Mouse (Mus musculus): ENCODE results near the gene Ctdsp1.
A peak's percentile ranks its signal among the peaks of the same experiment; 100 is the strongest.

The Ctdsp1 gene

GRCm38 (mm10) chr1:74397919-74398451 lies 6.7 kb downstream of the Ctdsp1 start:
- peak; percentile 77 for DNase-seq

- DNase-seq, result no peak
These were observed 9.2 kb downstream of the Ctdsp1 start for GRCm38 (mm10) chr1:74400531-74400930.

DNA sequence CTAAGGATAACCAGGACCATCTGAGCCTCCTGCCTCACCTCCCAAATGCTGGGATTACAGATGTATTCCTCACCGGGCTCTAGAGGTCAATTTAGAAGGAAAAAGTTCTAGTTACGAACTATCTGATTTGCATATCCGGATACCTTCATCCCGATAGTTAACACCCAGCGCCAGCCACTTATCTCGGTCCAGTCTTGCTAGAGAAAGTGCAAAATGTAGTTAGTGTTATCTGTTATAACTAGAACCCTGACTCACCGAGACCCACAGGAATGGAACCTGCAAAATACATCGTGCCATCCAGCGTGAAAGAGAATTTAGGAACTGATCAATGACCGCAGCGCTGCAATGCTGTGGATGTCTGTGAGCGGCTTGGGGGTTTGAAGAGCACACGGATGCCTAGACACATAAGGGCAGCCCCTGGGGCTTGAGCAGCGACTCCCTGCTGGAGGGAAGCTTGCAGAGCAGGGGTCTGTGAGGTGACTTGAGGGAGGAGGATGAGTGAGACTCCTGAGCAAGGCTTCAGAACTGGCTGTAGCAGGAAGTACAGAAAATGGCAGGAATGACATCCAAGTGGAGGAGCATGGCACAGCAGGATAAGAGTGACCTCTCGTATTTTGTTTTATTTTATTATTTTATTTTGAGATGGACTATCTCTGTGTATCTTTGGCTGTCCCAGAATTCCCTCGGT lies 9.8 kb downstream of the Ctdsp1 start:
- DNase-seq, result no peak

GRCm38 (mm10) chr1:74404206-74404605 lies 12.9 kb downstream of the Ctdsp1 start:
- no peak for DNase-seq

DNA sequence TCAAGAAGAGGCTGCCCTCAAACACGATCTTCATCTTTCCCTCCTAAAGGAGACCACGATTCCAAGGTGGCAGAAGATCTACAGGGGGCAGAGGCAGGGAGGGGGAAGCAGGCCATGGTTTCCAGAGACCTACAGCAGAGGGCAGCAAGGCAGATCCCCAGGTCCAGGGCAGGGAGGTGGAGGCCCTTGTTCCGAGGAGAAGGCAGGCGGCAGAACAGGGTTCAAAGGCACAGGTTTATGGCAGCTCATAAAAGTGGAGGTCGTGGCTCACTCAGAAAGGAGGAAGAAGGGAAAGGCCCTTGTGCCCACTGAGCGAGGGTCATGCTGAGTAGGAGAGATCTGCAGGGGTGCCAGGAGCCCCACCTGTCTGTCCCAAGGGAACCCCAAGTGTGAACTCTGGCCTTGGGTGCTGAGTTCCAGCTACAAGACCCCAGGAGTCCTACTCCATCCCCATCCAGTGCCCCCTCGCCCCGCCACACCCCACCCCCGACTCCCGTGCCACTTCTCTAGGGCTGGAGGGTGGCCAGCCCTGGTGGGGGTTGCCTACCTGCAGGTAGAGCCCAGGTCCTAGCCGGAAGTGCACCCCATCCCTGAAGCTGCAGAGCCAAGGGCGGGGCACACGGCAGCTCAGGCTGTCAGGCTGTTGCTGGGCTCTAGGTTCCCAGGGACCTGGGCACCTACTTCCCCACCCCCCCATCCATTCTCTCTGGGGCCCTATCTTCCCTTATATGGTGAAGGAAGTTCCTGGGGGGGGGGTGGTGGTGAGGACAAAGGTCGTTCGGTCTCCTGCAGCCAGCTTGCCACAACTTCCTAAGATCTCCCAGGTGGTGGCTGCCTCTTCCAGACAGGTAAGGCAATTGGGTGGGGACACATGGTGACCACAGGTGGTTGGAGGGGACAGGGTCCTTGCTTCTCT lies 17.5 kb downstream of the Ctdsp1 start, which contains the start of gene Vil1:
TSS of gene Vil1 (plus strand) at position 788 of the 916 bp plus-strand sequence.
- no peak for DNase-seq

- no peak for DNase-seq
These were observed 20.5 kb downstream of the Ctdsp1 start for GRCm38 (mm10) chr1:74411753-74412325.

- DNase-seq, result no peak
These were observed 21.4 kb downstream of the Ctdsp1 start for GRCm38 (mm10) chr1:74412711-74413110.

DNA sequence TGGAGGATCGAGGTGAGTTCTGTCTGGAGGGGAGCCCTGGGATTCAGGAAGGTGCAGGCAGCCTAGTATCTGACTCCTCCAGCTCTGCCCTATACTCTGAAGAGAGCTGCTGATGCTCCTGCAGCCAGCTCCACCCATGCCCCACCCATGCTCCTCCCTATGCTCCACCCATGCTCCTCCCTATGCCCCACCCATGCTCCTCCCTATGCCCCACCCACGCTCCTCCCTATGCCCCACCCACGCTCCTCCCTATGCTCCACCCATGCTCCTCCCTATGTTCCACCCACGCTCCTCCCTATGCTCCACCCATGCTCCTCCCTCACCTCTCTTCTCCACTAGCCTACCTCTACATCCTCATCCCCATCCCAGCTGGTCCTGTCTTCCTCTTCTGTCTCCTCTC lies 23.8 kb downstream of the Ctdsp1 start:
- DNase-seq, result peak; percentile 48

DNA sequence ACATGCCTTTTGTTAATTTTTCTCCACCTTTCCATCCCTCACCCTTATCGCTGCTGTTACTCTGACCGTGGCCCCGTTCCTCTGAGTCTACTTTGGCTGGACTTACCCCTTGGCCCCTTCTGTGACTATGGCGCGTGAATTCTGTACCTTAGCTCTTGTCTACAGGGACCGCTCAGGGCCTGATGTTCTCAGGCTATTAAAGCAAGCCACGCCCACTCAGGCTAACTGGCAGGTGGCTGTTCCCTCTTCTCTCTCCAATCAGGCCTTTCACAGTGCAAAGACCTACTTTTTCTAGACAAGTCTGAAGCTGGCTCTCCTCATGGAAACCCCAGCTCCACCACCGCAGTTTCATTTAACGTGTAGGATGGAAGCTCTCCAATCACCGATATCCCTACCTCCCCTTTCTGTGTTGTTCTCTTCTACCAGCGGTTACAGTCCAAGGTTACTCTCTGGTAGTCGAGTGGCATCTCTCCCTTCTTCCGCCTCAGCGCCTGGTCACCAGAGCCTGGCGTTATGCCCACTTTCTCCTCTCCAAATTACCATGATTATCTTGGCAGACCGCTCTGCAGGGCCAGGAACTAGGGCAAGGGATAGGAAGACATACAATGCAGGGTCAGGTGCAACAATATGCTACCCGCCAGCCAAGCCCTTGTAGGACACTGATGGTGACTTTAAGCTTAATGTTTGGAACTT lies 27.6 kb downstream of the Ctdsp1 start:
- no peak for DNase-seq

- DNase-seq, result no peak
These were observed 28.1 kb downstream of the Ctdsp1 start for GRCm38 (mm10) chr1:74419440-74419794.

DNA sequence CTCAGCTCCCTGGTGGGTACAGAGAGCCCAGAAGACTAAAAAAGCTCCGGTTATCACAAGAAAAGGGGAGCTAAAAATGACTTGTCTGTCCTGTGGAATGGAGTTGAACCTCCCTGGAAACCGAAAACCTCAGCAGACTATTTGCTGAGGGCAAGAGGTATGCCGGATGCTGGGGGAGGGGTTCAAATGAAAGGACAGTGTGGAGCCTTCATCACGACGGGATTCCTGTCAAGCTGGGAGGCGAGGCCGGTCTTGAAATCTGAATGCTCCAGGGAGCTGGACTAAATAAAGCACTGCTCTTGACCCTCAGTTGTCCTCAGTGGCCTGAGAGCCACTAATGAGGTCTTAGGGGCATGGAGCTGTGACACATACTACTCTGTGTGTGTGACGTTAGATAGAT lies 31.8 kb downstream of the Ctdsp1 start:
- DNase-seq, result no peak

- DNase-seq, result no peak
These were observed 34.5 kb downstream of the Ctdsp1 start for GRCm38 (mm10) chr1:74425845-74426244.

DNA sequence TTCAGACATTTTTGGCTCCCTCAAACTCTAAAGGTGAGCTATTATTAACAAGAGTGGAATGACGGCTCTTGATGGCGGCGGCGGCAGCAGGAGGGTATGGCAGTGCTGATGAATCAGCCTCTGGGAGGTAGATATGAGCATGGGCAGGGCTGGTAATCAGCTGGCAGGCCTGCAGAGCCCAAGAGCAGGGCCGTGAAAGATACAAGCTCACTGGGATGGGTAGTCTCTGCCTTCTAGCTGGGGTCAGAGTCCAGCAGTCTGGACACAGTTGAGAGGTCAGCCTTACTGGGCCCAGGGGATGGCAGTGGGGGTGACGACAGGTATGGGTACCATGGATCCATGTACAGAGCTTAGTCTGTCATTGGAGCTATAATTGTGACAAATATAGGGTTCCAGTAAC lies 41.9 kb downstream of the Ctdsp1 start:
- no peak for DNase-seq

- no peak for DNase-seq
These were observed 43.3 kb downstream of the Ctdsp1 start for GRCm38 (mm10) chr1:74434596-74434995.

GRCm38 (mm10) chr1:74435563-74435962 lies 44.3 kb downstream of the Ctdsp1 start:
- no peak for DNase-seq

GRCm38 (mm10) chr1:74437702-74438427 lies 46.6 kb downstream of the Ctdsp1 start:
- DNase-seq, result no peak

DNA sequence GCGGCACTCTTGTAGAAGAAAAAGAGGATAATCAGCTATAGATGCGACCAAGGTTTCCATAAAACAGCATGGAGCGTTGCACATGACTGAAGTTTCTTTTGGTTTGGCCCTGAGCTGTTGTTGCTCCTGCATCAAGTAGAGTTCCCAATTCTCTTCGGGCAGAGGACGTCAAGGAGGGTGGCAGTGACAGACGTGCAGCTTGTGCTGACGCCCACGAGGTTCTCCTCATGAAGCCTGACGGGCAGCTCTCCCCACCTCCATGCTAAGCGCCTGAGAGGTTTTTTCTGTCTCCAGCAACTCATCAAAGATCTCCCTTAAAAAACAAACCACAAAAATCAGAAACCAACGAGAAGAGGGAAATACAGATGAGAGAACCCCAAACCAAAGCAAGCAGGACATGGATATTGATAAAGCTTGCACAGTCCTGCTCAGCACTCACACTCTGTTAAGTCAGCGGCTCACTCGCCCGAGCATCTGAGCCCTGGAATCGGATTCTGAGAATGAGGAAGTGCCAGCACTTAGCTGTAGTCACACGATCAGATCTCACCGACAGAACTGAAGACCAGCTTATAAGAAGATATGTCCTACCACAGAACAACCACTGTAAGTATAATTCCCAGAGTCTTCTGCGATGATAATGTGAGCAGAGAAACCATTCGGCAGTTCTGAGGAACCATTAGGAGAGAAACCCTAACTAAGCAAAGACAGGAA lies 48.0 kb downstream of the Ctdsp1 start:
- DNase-seq, result no peak

- DNase-seq, result no peak
These were observed 53.2 kb downstream of the Ctdsp1 start for GRCm38 (mm10) chr1:74444538-74444937.
